8 mouse cellular contexts compared by ENCODE assay signal in the genomic region with DNA sequence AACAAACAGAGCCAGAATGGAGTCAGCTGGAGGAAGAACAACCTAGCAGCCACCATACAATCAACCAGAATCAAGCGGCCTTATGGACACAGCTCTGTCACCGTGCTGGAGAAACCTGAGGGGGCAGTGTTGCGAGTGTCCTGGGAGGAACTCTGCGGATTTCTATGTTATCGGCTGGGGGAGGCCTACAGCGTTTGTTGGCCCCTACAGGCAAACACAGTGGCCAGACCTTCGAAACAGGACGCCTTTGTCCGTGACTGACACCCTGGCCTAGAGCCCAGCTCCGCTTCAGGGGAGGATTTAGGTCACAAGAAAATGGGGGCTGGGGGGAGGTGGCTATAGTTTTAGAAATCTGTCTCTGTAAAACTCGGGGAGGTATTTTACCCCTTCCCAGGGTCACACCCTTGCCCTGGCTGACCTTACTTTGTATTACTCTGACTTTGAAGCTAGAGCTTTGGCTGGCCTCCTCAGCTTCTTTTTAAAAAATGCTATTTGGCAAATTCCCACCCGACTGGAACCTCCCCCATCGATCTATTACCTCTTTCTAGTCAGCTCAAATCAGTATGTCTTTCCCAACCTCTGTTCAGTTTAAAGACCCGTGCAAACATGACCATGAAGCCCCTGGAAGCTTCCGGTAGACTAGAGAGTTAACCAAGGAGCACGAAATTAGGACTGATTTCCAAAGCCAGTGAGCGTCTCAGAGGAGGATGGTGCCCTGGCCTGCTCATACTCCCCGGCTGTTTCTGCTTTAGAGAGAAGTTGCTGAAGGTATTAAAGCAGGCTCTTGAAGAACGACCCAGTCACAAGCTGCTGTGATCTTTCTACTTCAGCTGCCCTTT. TPM values are rescaled to one million over a fixed set of nuclear protein-coding genes. Genes with fewer than 3 reads are reported as not detected.
DNase-seq lines count a peak whose midpoint lies in the region; ATAC-seq and TF ChIP-seq lines count a peak whose summit lies in the region.

No protein-coding gene starts in this region.

- H3K4me1 ChIP-seq in heart, adult 2 months (ENCODE audit: control insufficient read depth, insufficient read depth, low read length) = peaks cover 7% of the 10 kb centered on the region
- H3K4me1 ChIP-seq in intestine, postnatal 0 days (replicated peaks; ENCODE audit: control insufficient read depth, insufficient read depth, low read length) = no peaks in the 10 kb centered on the region
- peaks cover 14% of the 10 kb centered on the region for H3K4me1 ChIP-seq in limb, embryonic 12.5 days (replicated peaks)
- peaks cover 10% of the 10 kb centered on the region for H3K4me1 ChIP-seq in midbrain, embryonic 16.5 days (ENCODE audit: control insufficient read depth, insufficient read depth, low read length)

- no peaks in the 10 kb centered on the region for H3K27me3 ChIP-seq in heart, adult 2 months (ENCODE audit: control insufficient read depth, insufficient read depth, low read length)
- peaks cover 3% of the 10 kb centered on the region; the same call in 1 of the 2 replicates for H3K27me3 ChIP-seq in intestine, postnatal 0 days (replicated peaks; ENCODE audit: control insufficient read depth, insufficient read depth, low read length)
- peaks cover 15% of the 10 kb centered on the region for H3K27me3 ChIP-seq in limb, embryonic 12.5 days
- no peaks in the 10 kb centered on the region for H3K27me3 ChIP-seq in midbrain, embryonic 16.5 days (ENCODE audit: control insufficient read depth, insufficient read depth, low read depth, low read length)

- no peaks in the 10 kb centered on the region for H3K9me3 ChIP-seq in intestine, postnatal 0 days (ENCODE audit: control insufficient read depth)
- H3K9me3 ChIP-seq in limb, embryonic 12.5 days = no peaks in the 10 kb centered on the region
- no peaks in the 10 kb centered on the region for H3K9me3 ChIP-seq in midbrain, embryonic 16.5 days (replicated peaks; ENCODE audit: control insufficient read depth, low read length, poor library complexity, severe bottlenecking)

- no peak for TF ChIP-seq EP300 in heart, adult 2 months (IDR thresholded peaks at IDR 0.05; ENCODE audit: insufficient read depth, low read depth, low read length)

- no peak overlapping the region; the same call in 1 of the 2 replicates for H3K9ac ChIP-seq in heart, adult 2 months (ENCODE audit: low read depth, low read length)
- H3K9ac ChIP-seq in intestine, postnatal 0 days (ENCODE audit: low read depth, low read length) = no peak overlapping the region; the same call in 1 of the 2 replicates
- no peak overlapping the region for H3K9ac ChIP-seq in limb, embryonic 12.5 days (replicated peaks)
- no peak overlapping the region for H3K9ac ChIP-seq in midbrain, embryonic 16.5 days (ENCODE audit: low read depth, low read length)

- TF ChIP-seq POLR2A in heart, adult 2 months (IDR thresholded peaks at IDR 0.05; ENCODE audit: insufficient read depth, low read depth, low read length) = no peak

- DNase-seq in CD4-positive, CD25-positive, alpha-beta regulatory T cell, adult 2 months (ENCODE audit: low read depth, low spot score) = peak; percentile 12
- DNase-seq in embryo, embryonic 10 days (ENCODE audit: low spot score) = peak; percentile 79
- DNase-seq in heart, adult 2 months = peak; percentile 63 to 69
- DNase-seq in testis, postnatal 10 days (ENCODE audit: low spot score) = peak; percentile 83

- WGBS in heart, adult 2 months = 20% methylated on average over 19 of the region's 19 CpGs
- 33% methylated on average over 19 of the region's 19 CpGs for WGBS in intestine, postnatal 0 days
- WGBS in limb, embryonic 12.5 days = 27% methylated on average over 19 of the region's 19 CpGs
- 12% methylated on average over 19 of the region's 19 CpGs for WGBS in midbrain, embryonic 16.5 days

- intact Hi-C loops in heart, adult 2 months (cut with DNase I) = loop anchor here (1.0 to 5.0 kb wide), 6 partner anchors 73 to 743 kb away; partner anchors contain the start of gene Epas1

- peak overlapping the region; percentile 71 for H3K27ac ChIP-seq in heart, adult 2 months
- no peak overlapping the region for H3K27ac ChIP-seq in intestine, postnatal 0 days (ENCODE audit: low read depth, low read length)
- peak overlapping the region; percentile 66 for H3K27ac ChIP-seq in limb, embryonic 12.5 days
- peak overlapping the region; percentile 50 for H3K27ac ChIP-seq in midbrain, embryonic 16.5 days (ENCODE audit: low read length)

- H3K4me3 ChIP-seq in heart, adult 2 months = no peak overlapping the region
- H3K4me3 ChIP-seq in intestine, postnatal 0 days (ENCODE audit: low read depth, low read length) = no peak overlapping the region
- no peak overlapping the region for H3K4me3 ChIP-seq in limb, embryonic 12.5 days (replicated peaks)
- H3K4me3 ChIP-seq in midbrain, embryonic 16.5 days (ENCODE audit: low read depth, low read length) = no peak overlapping the region

- no peaks in the 10 kb centered on the region for H3K79me2 ChIP-seq in heart, adult 2 months (replicated peaks; ENCODE audit: control insufficient read depth, insufficient read depth, low read length)

- ATAC-seq in CD4-positive, CD25-positive, alpha-beta regulatory T cell, adult 4 months = no peak
- no peak for ATAC-seq in intestine, postnatal 0 days
- no peak for ATAC-seq in limb, embryonic 12.5 days (ENCODE audit: insufficient number of reproducible peaks, insufficient read depth, low FRiP score, low TSS enrichment, low read depth)
- ATAC-seq in midbrain, embryonic 16.5 days = peak; percentile 69

- no peaks in the 10 kb centered on the region for H3K36me3 ChIP-seq in heart, adult 2 months (ENCODE audit: control insufficient read depth, insufficient read depth, low read length)
- H3K36me3 ChIP-seq in intestine, postnatal 0 days (ENCODE audit: control insufficient read depth, insufficient read depth) = no peaks in the 10 kb centered on the region
- H3K36me3 ChIP-seq in limb, embryonic 12.5 days = no peaks in the 10 kb centered on the region
- no peaks in the 10 kb centered on the region for H3K36me3 ChIP-seq in midbrain, embryonic 16.5 days (ENCODE audit: control insufficient read depth, insufficient read depth, low read length)

- peak; percentile 70 for TF ChIP-seq CTCF in heart, adult 2 months (IDR thresholded peaks at IDR 0.05)
- TF ChIP-seq CTCF in intestine, postnatal 0 days (IDR thresholded peaks at IDR 0.05; ENCODE audit: low read depth) = peak; percentile 68

- H3K4me2 ChIP-seq in intestine, postnatal 0 days (replicated peaks; ENCODE audit: low read depth) = 0 out of 2 replicates have a peak overlapping the region, but pooled peaks have one; percentile 9
- H3K4me2 ChIP-seq in limb, embryonic 12.5 days = peak overlapping the region; percentile 44
- no peak overlapping the region for H3K4me2 ChIP-seq in midbrain, embryonic 16.5 days (ENCODE audit: low read length)

RNA-seq across cellular contexts. Expression of gene Tmem247, which starts 11.6 kb away (rescaled TPM):
- not detected for polyA plus RNA-seq in CD4-positive, CD25-positive, alpha-beta regulatory T cell, adult 4 months (2017; shearing (Covaris generic))
- total RNA-seq in heart, adult 2 months (2021) = not detected
- polyA plus RNA-seq in heart, adult 2 months (2012; rRNA removed) = 0.26 TPM in 1 of 2 replicates, not detected in the other
- not detected in 2 replicates for polyA plus RNA-seq in intestine, postnatal 0 days (2015; fragmentation: Nextera tagmentation; extraction: Ambion mirVana)
- polyA plus RNA-seq in limb, embryonic 12.5 days (2016; fragmentation: Nextera tagmentation; extraction: Ambion mirVana) = not detected in 2 replicates
- not detected in 2 replicates for polyA plus RNA-seq in midbrain, embryonic 16.5 days (2015; fragmentation: Nextera tagmentation; extraction: Ambion mirVana)

RNA-seq across cellular contexts. Expression of gene Atp6v1e2, which starts 42.2 kb away (rescaled TPM):
- not detected for polyA plus RNA-seq in CD4-positive, CD25-positive, alpha-beta regulatory T cell, adult 4 months (2017; shearing (Covaris generic))
- not detected for total RNA-seq in heart, adult 2 months (2021)
- not detected in 2 replicates for polyA plus RNA-seq in heart, adult 2 months (2012; rRNA removed)
- not detected in 2 replicates for polyA plus RNA-seq in intestine, postnatal 0 days (2015; fragmentation: Nextera tagmentation; extraction: Ambion mirVana)
- not detected in 2 replicates for polyA plus RNA-seq in limb, embryonic 12.5 days (2016; fragmentation: Nextera tagmentation; extraction: Ambion mirVana)
- polyA plus RNA-seq in midbrain, embryonic 16.5 days (2015; fragmentation: Nextera tagmentation; extraction: Ambion mirVana) = 0.29 TPM in 1 of 2 replicates, not detected in the other

RNA-seq across cellular contexts. Expression of gene Rhoq, which starts 57.4 kb away (rescaled TPM):
- 1 to 10 TPM; 4.2 TPM for polyA plus RNA-seq in CD4-positive, CD25-positive, alpha-beta regulatory T cell, adult 4 months (2017; shearing (Covaris generic))
- total RNA-seq in heart, adult 2 months (2021) = 100 to 1,000 TPM; 119 to 138 TPM
- polyA plus RNA-seq in heart, adult 2 months (2012; rRNA removed) = 70.7 and 118 TPM in 2 replicates
- polyA plus RNA-seq in intestine, postnatal 0 days (2015; fragmentation: Nextera tagmentation; extraction: Ambion mirVana) = 7.3 and 7.6 TPM in 2 replicates
- 23.8 and 24.1 TPM in 2 replicates for polyA plus RNA-seq in limb, embryonic 12.5 days (2016; fragmentation: Nextera tagmentation; extraction: Ambion mirVana)
- 5.3 and 6.0 TPM in 2 replicates for polyA plus RNA-seq in midbrain, embryonic 16.5 days (2015; fragmentation: Nextera tagmentation; extraction: Ambion mirVana)

Comparison
In these comparisons a context has a peak if more than half of its experiments do, and no peak if none do; other contexts are left out.
1. DNase-seq: peak in every context shown above with its lines; median percentile 83 in testis, postnatal 10 days; 79 in embryo, embryonic 10 days; 66 in heart, adult 2 months; 12 in CD4-positive, CD25-positive, alpha-beta regulatory T cell, adult 2 months.